Mouse (Mus musculus) cortical plate, adult 2 months (tissue): ENCODE data around the gene Olfr1121. TPM values are rescaled to one million over a fixed set of nuclear protein-coding genes. Genes with fewer than 3 reads are reported as not detected.
"Not testable (repeated sequence)": the region's sequence is repeated elsewhere in the genome, so short reads cannot be mapped to it uniquely, and the experiment has no call there.

Experiments
- H3K27ac ChIP-seq: fragments of 200-500 bp; 2 replicates; pipeline ENCODE4 v1.5.1; 2012; ENCODE audit warnings: low read length, control low read depth, inconsistent platforms; ENCODE audit not compliant: insufficient read depth
- H3K4me1 ChIP-seq: fragments of 200-500 bp; 2 replicates; pipeline ENCODE4 v1.6.1; 2011; ENCODE audit warnings: low read length; ENCODE audit not compliant: control insufficient read depth, insufficient read depth
- H3K4me3 ChIP-seq: fragments of 200-500 bp; 2 replicates; pipeline ENCODE4 v1.5.1; 2011; ENCODE audit warnings: mild to moderate bottlenecking, low read length, control low read depth; ENCODE audit not compliant: insufficient read depth
- CTCF ChIP-seq: fragments of 200-500 bp; IDR thresholded peaks from 2 replicates; pipeline ENCODE4 v1.5.1; 2011; ENCODE audit warnings: mild to moderate bottlenecking, control low read depth, low read length; ENCODE audit not compliant: insufficient read depth; ENCODE audit errors: extremely low read depth
- POLR2A ChIP-seq: fragments of 200-500 bp; IDR thresholded peaks from 2 replicates; pipeline ENCODE4 v1.6.1; 2011; ENCODE audit warnings: mild to moderate bottlenecking, low read length, control low read depth; ENCODE audit not compliant: insufficient read depth; ENCODE audit errors: extremely low read depth
- polyA plus RNA-seq: library from polyadenylated mRNA; depleted of rRNA; stranded (reverse); fragments of >200 nt; gene quantifications from 2 replicates; pipeline ENCODE4 v1.2.3, GENCODE M21; 2012; rRNA removed

The Olfr1121 gene
- not detected in 2 replicates for polyA plus RNA-seq

- Histone ChIP-seq H3K4me3 (no peak within 1 kb of the TSS), H3K27ac (no peak within 1 kb of the TSS), H3K4me1 (no peaks in the 10 kb centered on the region)
- TF ChIP-seq CTCF = no peak
These were observed at the start of gene Olfr1121 for GRCm38 (mm10) chr2:87369595-87369994. Gene Olfr1121, plus strand, starts transcription at chr2:87369895.

GRCm38 (mm10) chr2:87354515-87354914, 15.2 kb upstream of the Olfr1121 start, which contains the start of gene Olfr1120:
Gene Olfr1120, plus strand, starts transcription at chr2:87354815.
- H3K4me1 ChIP-seq = no peaks in the 10 kb centered on the region
- TF ChIP-seq CTCF (no peak), POLR2A (no peak)
- no peak within 1 kb of the TSS for H3K27ac ChIP-seq
- no peak within 1 kb of the TSS for H3K4me3 ChIP-seq

GRCm38 (mm10) chr2:87360121-87360520, 9.6 kb upstream of the Olfr1121 start:
- H3K4me3 ChIP-seq, H3K4me1 ChIP-seq, H3K27ac ChIP-seq: not testable (repeated sequence)

- Histone ChIP-seq H3K4me1 (no peaks in the 10 kb centered on the region), H3K27ac (no peak overlapping the region), H3K4me3 (no peak overlapping the region)
- TF ChIP-seq POLR2A (no peak), CTCF (no peak)
These were observed 2.0 kb downstream of the Olfr1121 start for GRCm38 (mm10) chr2:87371726-87372125.

- Histone ChIP-seq H3K4me3 (no peak overlapping the region), H3K27ac (no peak overlapping the region), H3K4me1 (no peaks in the 10 kb centered on the region)
- TF ChIP-seq POLR2A (no peak), CTCF (no peak)
These were observed 14.2 kb downstream of the Olfr1121 start for GRCm38 (mm10) chr2:87383935-87384334.

DNA sequence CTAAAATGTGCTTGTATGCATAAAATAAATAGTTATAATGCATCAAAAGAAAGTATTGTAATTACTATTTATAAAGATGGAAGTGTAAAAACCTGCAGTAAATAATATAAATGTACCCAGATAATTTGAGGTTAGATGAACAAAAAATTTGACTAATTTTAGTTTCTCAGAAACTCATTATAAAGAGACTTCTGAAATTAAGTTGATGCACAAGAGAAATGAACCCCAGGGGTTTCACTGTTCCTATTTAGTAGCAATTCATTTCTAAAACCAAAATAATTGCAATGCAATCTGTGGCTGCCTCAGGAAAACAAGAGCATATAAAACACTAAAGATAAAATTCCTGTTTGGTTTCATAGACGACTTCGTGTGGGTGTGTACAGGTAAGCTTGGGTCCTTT, 15.9 kb downstream of the Olfr1121 start, which contains the start of gene Olfr1122:
Gene Olfr1122, plus strand, starts transcription at position 301 of the 400 bp plus-strand sequence.
- no peak within 1 kb of the TSS for H3K27ac ChIP-seq
- no peak within 1 kb of the TSS for H3K4me3 ChIP-seq
- no peak for TF ChIP-seq CTCF
- TF ChIP-seq POLR2A = no peak
- H3K4me1 ChIP-seq = no peaks in the 10 kb centered on the region

GRCm38 (mm10) chr2:87393605-87394004, 23.9 kb downstream of the Olfr1121 start:
- not testable (repeated sequence) for H3K27ac ChIP-seq, H3K4me1 ChIP-seq, H3K4me3 ChIP-seq

DNA sequence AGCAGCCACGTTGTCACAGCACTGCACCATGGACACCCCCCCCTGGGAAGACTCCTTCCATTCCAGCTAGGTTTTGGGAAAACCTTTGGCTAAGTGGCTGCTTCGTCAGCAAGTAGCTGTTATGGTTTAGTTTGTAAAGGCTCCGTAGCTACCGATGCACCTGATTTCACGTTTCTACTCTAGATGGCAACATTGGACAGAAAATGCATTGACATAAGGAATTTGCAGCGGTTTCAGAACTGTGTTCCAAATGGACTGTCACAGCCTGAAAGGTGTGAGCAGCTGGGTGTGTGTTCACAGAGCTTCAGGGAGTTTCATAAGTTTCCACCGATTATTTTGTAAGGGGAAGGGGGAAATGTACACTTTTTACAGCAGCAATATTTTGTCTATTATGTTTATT, 25.0 kb downstream of the Olfr1121 start:
- TF ChIP-seq CTCF = 0 out of 2 replicates have a peak, but pooled peaks have one; percentile 7
- not testable (repeated sequence) for H3K4me3 ChIP-seq, H3K27ac ChIP-seq, H3K4me1 ChIP-seq

DNA sequence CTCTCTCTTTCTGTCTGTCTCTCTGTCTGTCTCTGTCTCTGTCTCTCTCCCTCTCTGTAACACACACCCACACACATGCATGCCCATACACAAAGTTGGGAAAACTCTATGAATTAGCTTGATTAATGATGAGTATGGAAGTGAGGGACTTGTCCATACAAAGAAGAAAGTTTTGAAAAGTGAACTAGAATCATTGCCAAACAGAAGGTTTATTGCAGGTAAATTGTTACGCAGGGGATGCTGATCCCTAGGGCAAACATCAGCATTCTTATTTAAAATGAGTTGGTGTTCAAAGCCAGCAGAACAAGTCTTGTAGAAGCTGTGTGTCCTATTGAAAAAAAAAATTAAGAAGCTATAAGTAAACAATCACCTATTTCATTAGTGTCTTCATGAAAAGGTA, 46.6 kb downstream of the Olfr1121 start, which contains the start of gene Olfr1123:
Gene Olfr1123, plus strand, starts transcription at position 301 of the 400 bp plus-strand sequence.
- Histone ChIP-seq H3K4me1 (no peaks in the 10 kb centered on the region), H3K27ac (no peak within 1 kb of the TSS)
- TF ChIP-seq POLR2A (no peak), CTCF (no peak)

More for the DNA sequence above, 46.6 kb downstream of the Olfr1121 start, which contains the start of gene Olfr1123:
- no peak within 1 kb of the TSS for H3K4me3 ChIP-seq

Other genes starting within 250 kb of the Olfr1121 start
- gene Olfr1110, start 229.6 kb upstream of the Olfr1121 start, polyA plus RNA-seq = not detected in 2 replicates
- gene Olfr1111, start 217.3 kb upstream of the Olfr1121 start, polyA plus RNA-seq = not detected in 2 replicates
- not detected in 2 replicates for gene Olfr1112, start 182.1 kb upstream of the Olfr1121 start, polyA plus RNA-seq
- gene Olfr1113, start 160.9 kb upstream of the Olfr1121 start, polyA plus RNA-seq = not detected in 2 replicates
- gene Olfr1115, start 121.9 kb upstream of the Olfr1121 start, polyA plus RNA-seq = not detected in 2 replicates
- gene Olfr1116, start 102.4 kb upstream of the Olfr1121 start, polyA plus RNA-seq = not detected in 2 replicates
- not detected in 2 replicates for gene Olfr1118, start 62.3 kb upstream of the Olfr1121 start, polyA plus RNA-seq
- not detected in 2 replicates for gene Olfr1120, start 15.1 kb upstream of the Olfr1121 start, polyA plus RNA-seq
- not detected in 2 replicates for gene Olfr1122, start 16.0 kb downstream of the Olfr1121 start, polyA plus RNA-seq
- gene Olfr1123, start 46.7 kb downstream of the Olfr1121 start, polyA plus RNA-seq = not detected in 2 replicates
- not detected in 2 replicates for gene Olfr1124, start 60.4 kb downstream of the Olfr1121 start, polyA plus RNA-seq
- gene Olfr1126, start 84.1 kb downstream of the Olfr1121 start, polyA plus RNA-seq = not detected in 2 replicates
- gene Pramel7, start 127.2 kb downstream of the Olfr1121 start, polyA plus RNA-seq = not detected in 2 replicates
- gene Pramel6, start 136.7 kb downstream of the Olfr1121 start, polyA plus RNA-seq = not detected in 2 replicates
- not detected in 2 replicates for gene Olfr153, start 161.9 kb downstream of the Olfr1121 start, polyA plus RNA-seq
- gene Olfr1128, start 175.6 kb downstream of the Olfr1121 start, polyA plus RNA-seq = not detected in 2 replicates
- gene Olfr1129, start 204.0 kb downstream of the Olfr1121 start, polyA plus RNA-seq = not detected in 2 replicates
- gene Olfr1130, start 236.3 kb downstream of the Olfr1121 start, polyA plus RNA-seq = not detected in 2 replicates